Mouse (Mus musculus): ENCODE data around the gene Shmt1. TPM values are rescaled to one million over a fixed set of nuclear protein-coding genes. Genes with fewer than 3 reads are reported as not detected.

The Shmt1 gene
- polyA plus RNA-seq, 1 experiment from 2014 or later: 35.7 TPM

DNA sequence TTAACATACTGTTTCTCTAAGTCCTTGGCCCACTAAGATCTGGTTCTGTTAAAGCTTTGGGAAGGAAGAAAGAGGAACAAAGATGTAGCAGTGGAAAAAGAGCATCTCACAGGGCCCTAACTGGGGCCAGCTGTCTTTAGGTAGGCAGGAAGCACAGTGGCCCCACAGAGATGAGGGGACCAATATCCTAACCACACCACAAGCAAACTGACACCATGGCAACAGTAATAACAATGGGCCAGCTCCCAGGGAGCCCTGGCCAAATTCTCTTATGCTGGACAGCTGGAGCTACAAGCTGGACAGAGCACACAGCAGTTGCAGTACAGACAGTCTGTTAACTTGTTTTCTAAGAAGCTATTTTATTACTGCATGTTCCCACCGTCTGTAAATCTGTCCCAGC, 23.9 kb downstream of the Shmt1 start:
- no peaks in the 10 kb centered on the region for H3K27me3 ChIP-seq
- WGBS: 60% methylated on average over 1 of the region's 1 CpGs
- H3K4me1 ChIP-seq (replicated peaks): peaks cover 6% of the 10 kb centered on the region
- no peak overlapping the region for H3K4me2 ChIP-seq
- no peak overlapping the region for H3K9ac ChIP-seq
- peaks cover 86% of the 10 kb centered on the region for H3K36me3 ChIP-seq
- no peak overlapping the region for H3K4me3 ChIP-seq
- no peak overlapping the region for H3K27ac ChIP-seq
- no peaks in the 10 kb centered on the region for H3K9me3 ChIP-seq (replicated peaks)
- ATAC-seq (replicated peaks; ENCODE audit: insufficient number of reproducible peaks, insufficient read depth, low FRiP score, low read depth): no peak

DNA sequence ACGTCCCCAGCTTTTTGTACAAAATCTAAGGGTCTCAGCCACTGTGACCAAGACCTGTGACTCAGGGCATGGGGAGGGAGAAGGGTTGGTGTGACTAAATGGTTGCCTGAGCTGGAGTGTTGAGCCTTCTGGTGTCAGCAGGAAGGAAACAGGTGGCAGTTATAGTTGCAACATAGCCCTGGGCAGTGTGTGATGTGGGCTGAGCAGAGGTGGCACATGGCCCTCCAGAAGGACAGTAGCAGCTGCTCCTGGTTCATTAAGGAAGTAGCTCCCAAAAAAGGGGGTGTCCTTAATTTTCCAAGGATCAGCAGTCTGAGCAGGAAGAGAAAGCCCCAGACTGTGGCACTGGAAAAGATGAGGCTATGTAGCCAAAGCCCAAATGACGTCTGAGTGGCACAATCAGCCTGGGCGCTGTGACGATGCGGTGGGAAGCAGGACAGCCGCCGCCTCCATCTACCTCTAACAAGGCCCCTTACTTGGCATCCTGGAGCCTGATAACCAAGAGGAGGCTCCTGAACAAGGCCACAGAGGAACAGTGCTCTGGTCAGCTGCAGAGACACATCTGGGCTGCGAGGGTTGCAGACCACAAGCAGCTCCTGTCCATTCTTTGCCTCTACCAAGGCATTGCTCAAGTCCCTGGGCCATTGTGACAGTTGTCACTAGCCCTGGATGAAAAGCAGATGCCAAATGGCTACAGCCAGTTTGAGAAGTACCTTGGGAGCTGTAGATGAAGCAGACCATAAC, 27.2 kb downstream of the Shmt1 start:
- Histone ChIP-seq H3K4me2 (no peak overlapping the region), H3K27me3 (no peaks in the 10 kb centered on the region), H3K9ac (no peak overlapping the region), H3K9me3 (replicated peaks) (no peaks in the 10 kb centered on the region), H3K27ac (no peak overlapping the region), H3K4me3 (no peak overlapping the region), H3K4me1 (replicated peaks) (peaks cover 39% of the 10 kb centered on the region), H3K36me3 (peaks cover 61% of the 10 kb centered on the region)
- WGBS: 81% methylated on average over 8 of the region's 8 CpGs
- ATAC-seq (replicated peaks; ENCODE audit: insufficient number of reproducible peaks, insufficient read depth, low FRiP score, low read depth): no peak

DNA sequence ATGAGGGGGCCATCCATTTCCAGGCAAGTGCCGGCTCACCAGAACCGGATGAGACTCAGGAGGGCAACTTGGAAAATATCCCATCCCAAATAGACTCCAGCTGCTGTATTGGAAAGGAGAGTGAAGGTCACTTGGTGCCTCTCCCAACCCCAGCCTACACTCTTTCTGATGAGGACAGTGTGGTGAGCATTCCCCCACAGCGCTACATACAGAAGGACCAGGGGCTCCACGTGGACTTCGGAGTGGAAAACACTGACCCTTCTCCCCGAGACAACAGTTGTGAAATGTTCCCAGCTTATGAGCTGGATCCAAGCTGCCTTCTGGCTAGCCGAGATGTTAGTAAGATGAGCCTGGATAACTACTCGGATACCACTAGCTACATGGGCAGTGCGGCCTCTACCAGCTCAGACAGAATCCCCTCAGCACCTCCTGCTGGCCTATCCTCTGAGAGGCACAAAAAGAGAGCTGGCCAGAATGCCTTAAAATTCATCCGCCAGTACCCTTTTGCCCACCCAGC, 31.8 kb downstream of the Shmt1 start:
- peak overlapping the region; percentile 26 for H3K4me3 ChIP-seq
- ATAC-seq (replicated peaks; ENCODE audit: insufficient number of reproducible peaks, insufficient read depth, low FRiP score, low read depth): no peak
- no peaks in the 10 kb centered on the region for H3K27me3 ChIP-seq
- peaks cover 15% of the 10 kb centered on the region for H3K36me3 ChIP-seq
- no peak overlapping the region for H3K27ac ChIP-seq
- peaks cover 66% of the 10 kb centered on the region for H3K4me1 ChIP-seq (replicated peaks)
- H3K9ac ChIP-seq: peak overlapping the region; percentile 34
- 87% methylated on average over 10 of the region's 10 CpGs for WGBS
- peak overlapping the region; percentile 58 for H3K4me2 ChIP-seq
- H3K9me3 ChIP-seq (replicated peaks): no peaks in the 10 kb centered on the region

- H3K9me3 ChIP-seq (replicated peaks): no peaks in the 10 kb centered on the region
- WGBS: 23% methylated on average over 16 of the region's 16 CpGs
- peak overlapping the region; percentile 70 for H3K4me3 ChIP-seq
- peaks cover 3% of the 10 kb centered on the region for H3K36me3 ChIP-seq
- peak overlapping the region; percentile 67 for H3K9ac ChIP-seq
- H3K4me1 ChIP-seq (replicated peaks): peaks cover 71% of the 10 kb centered on the region
- ATAC-seq (replicated peaks; ENCODE audit: insufficient number of reproducible peaks, insufficient read depth, low FRiP score, low read depth): no peak
- peak overlapping the region; percentile 73 for H3K4me2 ChIP-seq
- no peaks in the 10 kb centered on the region for H3K27me3 ChIP-seq
- H3K27ac ChIP-seq: peak overlapping the region; percentile 89
These were observed 33.6 kb downstream of the Shmt1 start for GRCm38 (mm10) chr11:60777801-60778370.

DNA sequence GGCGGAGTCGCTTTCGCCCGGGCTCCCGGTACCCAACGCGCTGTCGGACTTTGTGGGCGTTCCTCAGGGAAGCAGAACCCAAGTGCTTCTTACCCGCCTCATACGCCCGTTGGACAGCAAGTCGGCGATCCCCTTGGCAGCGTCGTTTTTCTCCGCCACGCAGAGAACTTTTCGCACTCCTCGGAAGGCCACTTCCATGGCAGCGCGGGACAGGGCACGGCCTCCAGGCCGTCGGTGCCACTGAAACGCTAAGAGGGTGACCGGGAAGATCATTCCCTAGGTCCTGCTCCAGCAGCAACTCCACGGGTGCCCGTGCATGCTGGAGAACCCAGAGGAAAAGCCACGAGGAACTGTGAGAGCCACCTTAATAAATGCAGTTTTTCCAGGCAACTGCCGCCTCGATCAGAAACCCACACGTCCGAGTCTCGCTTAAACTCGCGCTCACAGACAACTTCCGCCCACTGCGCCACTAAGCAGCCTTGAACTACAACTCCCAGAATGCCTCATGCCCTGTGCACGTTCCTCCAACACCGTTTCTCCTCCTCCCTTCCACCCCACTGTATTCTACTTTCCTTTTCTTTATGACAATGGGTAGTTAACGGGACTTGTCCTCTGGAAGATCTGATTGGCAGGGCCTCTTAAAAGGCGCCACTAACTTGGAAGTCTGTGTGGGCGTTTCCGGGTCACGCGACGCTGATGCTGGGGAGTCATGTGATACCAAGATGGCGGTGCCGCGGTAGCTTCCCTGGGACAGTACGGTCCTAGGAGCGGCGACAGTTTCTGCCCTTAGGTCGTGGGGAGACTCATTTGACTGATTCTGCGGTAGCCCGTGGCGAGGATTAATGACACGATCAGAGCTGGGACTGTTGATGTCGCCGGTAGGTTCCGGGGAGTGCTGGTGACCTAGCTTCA, 34.4 kb downstream of the Shmt1 start, which contains the start of the genes Top3a and Smcr8:
Top3a (minus strand) TSS at position 537 of the 912 bp plus-strand sequence.
Smcr8 (plus strand) TSS at position 696 of the 912 bp plus-strand sequence.
- H3K4me2 ChIP-seq: peak within 1 kb of the TSS; percentile 73
- no peaks in the 10 kb centered on the region for H3K27me3 ChIP-seq
- peak within 1 kb of the TSS; percentile 70 for H3K4me3 ChIP-seq
- peak within 1 kb of the TSS; percentile 89 for H3K27ac ChIP-seq
- WGBS: under 1% methylated on average over 62 of the region's 62 CpGs
- no peaks in the 10 kb centered on the region for H3K9me3 ChIP-seq (replicated peaks)
- H3K36me3 ChIP-seq: peaks cover 3% of the 10 kb centered on the region
- peak within 1 kb of the TSS; percentile 67 for H3K9ac ChIP-seq
- peak; percentile 92 for ATAC-seq (replicated peaks; ENCODE audit: insufficient number of reproducible peaks, insufficient read depth, low FRiP score, low read depth)
- H3K4me1 ChIP-seq (replicated peaks): peaks cover 64% of the 10 kb centered on the region

DNA sequence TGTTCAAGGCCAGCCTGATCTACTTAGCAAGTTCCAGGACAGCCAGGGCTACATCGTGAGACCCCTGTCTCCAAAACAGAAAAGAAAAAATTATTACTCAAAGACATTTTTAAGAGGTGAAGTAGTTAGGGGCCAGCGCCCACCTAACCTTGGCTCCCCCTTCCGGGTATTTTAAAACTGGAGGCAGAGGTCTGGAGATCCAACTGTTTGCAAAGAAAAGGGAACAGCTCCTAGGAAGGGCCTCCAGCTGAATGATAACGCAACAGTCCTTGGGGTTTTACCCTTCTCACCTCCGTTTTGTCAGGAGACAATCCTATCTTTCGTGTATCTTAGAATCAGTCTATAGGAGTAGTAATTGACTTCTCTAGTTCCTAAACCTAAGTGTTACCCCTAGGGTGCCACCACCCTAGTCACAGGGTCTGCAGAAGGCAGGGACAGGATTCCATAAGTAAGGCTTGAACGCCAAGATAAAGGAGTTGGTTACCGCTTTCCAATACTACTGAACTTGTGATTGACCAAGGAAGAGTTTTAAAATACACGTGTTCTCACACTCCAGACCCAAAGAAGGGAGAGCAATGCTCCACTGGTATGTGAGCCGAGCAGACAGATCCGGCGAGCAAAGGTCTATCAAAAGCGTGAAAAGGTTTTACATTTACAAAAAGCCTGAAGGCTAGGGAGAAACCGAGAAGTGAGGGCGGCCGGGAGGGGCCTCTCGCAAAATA, 35.2 kb downstream of the Shmt1 start:
- no peaks in the 10 kb centered on the region for H3K9me3 ChIP-seq (replicated peaks)
- ATAC-seq (replicated peaks; ENCODE audit: insufficient number of reproducible peaks, insufficient read depth, low FRiP score, low read depth): no peak
- H3K27ac ChIP-seq: peak overlapping the region; percentile 89
- peaks cover 56% of the 10 kb centered on the region for H3K4me1 ChIP-seq (replicated peaks)
- H3K9ac ChIP-seq: peak overlapping the region; percentile 67
- H3K4me2 ChIP-seq: peak overlapping the region; percentile 73
- H3K36me3 ChIP-seq: peaks cover 3% of the 10 kb centered on the region
- WGBS: 4% methylated on average over 17 of the region's 17 CpGs
- peak overlapping the region; percentile 70 for H3K4me3 ChIP-seq
- H3K27me3 ChIP-seq: no peaks in the 10 kb centered on the region

DNA sequence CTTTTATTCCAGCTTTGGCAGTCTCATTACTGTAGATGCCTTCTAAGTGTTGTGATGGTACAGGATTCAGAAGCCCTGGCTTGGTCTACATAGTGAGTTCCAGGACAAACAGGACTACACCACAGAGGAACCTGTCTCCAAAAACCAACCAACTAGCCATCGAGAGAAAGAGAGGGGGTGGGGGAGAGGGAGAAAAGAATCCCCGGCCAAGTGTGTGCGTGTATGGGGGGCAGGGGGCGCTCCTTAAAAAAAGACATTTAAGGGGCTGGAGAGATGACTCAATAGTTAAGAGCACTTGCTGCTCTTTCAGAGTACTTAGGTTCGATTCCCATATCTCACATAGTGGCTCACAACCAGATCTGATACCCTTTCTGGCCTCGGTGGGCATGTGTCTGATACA, 35.9 kb downstream of the Shmt1 start:
- Histone ChIP-seq H3K27me3 (no peaks in the 10 kb centered on the region), H3K9ac (no peak overlapping the region), H3K9me3 (replicated peaks) (no peaks in the 10 kb centered on the region), H3K4me3 (peak overlapping the region; percentile 70), H3K27ac (no peak overlapping the region), H3K4me2 (peak overlapping the region; percentile 73), H3K36me3 (peaks cover 3% of the 10 kb centered on the region), H3K4me1 (replicated peaks) (peaks cover 49% of the 10 kb centered on the region)
- 41% methylated on average over 6 of the region's 6 CpGs for WGBS
- no peak for ATAC-seq (replicated peaks; ENCODE audit: insufficient number of reproducible peaks, insufficient read depth, low FRiP score, low read depth)

GRCm38 (mm10) chr11:60774841-60775240, 36.7 kb downstream of the Shmt1 start:
- H3K36me3 ChIP-seq: peaks cover 3% of the 10 kb centered on the region; the same call in 1 of the 2 replicates
- peak overlapping the region; percentile 73 for H3K4me2 ChIP-seq
- H3K27ac ChIP-seq: no peak overlapping the region
- H3K4me3 ChIP-seq: no peak overlapping the region; the same call in 1 of the 2 replicates
- no peak overlapping the region for H3K9ac ChIP-seq
- WGBS: 48% methylated on average over 1 of the region's 1 CpGs
- no peaks in the 10 kb centered on the region for H3K27me3 ChIP-seq
- H3K9me3 ChIP-seq (replicated peaks): no peaks in the 10 kb centered on the region
- ATAC-seq (replicated peaks; ENCODE audit: insufficient number of reproducible peaks, insufficient read depth, low FRiP score, low read depth): no peak
- peaks cover 41% of the 10 kb centered on the region for H3K4me1 ChIP-seq (replicated peaks)

GRCm38 (mm10) chr11:60774158-60774689, 37.3 kb downstream of the Shmt1 start:
- H3K9me3 ChIP-seq (replicated peaks): no peaks in the 10 kb centered on the region
- peaks cover 35% of the 10 kb centered on the region for H3K4me1 ChIP-seq (replicated peaks)
- H3K4me2 ChIP-seq: no peak overlapping the region
- WGBS: 80% methylated on average over 3 of the region's 3 CpGs
- no peaks in the 10 kb centered on the region for H3K27me3 ChIP-seq
- H3K36me3 ChIP-seq: no peaks in the 10 kb centered on the region
- H3K27ac ChIP-seq: no peak overlapping the region
- no peak overlapping the region for H3K9ac ChIP-seq
- no peak for ATAC-seq (replicated peaks; ENCODE audit: insufficient number of reproducible peaks, insufficient read depth, low FRiP score, low read depth)
- no peak overlapping the region for H3K4me3 ChIP-seq

DNA sequence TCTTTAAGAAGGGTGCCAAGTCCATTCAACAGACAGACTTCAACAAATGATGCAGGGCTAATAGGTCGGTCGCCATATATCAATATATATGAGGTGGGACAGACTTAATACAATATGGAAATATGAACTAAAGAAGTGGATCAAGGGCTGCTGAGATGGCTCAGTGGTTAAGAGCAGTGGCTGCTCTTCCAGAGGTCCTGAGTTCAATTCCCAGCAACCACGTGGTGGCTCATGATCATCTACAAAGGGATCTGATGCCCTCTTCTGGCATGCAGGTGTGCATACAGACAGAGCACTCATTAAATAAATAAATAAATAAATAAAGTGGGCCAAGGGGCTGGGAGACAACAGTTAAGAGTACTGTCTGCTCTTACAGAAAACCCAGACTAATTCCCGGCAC, 39.4 kb downstream of the Shmt1 start:
- Histone ChIP-seq H3K36me3 (no peaks in the 10 kb centered on the region), H3K4me1 (replicated peaks) (peaks cover 21% of the 10 kb centered on the region), H3K9me3 (replicated peaks) (no peaks in the 10 kb centered on the region), H3K9ac (no peak overlapping the region), H3K27ac (no peak overlapping the region), H3K4me2 (no peak overlapping the region), H3K27me3 (no peaks in the 10 kb centered on the region), H3K4me3 (no peak overlapping the region)
- ATAC-seq (replicated peaks; ENCODE audit: insufficient number of reproducible peaks, insufficient read depth, low FRiP score, low read depth): no peak
- WGBS: 82% methylated on average over 4 of the region's 4 CpGs

Data from heart, embryonic 15.5 days (tissue).